Mouse (Mus musculus) adrenal gland, adult (tissue): ENCODE data around the gene Spint5.

Experiments
- DNase-seq, 2 experiments: peaks; one replicate each; pipeline ENCODE4 v3.0.0; 2022 to 2023; ENCODE audit warnings: low spot score in 1 of 2; ENCODE audit not compliant: inconsistent age in 2 of 2

Gene Spint5

GRCm38 (mm10) chr2:164735446-164735845, 20.3 kb downstream of the Spint5 start:
- DNase-seq, result no peak

DNA sequence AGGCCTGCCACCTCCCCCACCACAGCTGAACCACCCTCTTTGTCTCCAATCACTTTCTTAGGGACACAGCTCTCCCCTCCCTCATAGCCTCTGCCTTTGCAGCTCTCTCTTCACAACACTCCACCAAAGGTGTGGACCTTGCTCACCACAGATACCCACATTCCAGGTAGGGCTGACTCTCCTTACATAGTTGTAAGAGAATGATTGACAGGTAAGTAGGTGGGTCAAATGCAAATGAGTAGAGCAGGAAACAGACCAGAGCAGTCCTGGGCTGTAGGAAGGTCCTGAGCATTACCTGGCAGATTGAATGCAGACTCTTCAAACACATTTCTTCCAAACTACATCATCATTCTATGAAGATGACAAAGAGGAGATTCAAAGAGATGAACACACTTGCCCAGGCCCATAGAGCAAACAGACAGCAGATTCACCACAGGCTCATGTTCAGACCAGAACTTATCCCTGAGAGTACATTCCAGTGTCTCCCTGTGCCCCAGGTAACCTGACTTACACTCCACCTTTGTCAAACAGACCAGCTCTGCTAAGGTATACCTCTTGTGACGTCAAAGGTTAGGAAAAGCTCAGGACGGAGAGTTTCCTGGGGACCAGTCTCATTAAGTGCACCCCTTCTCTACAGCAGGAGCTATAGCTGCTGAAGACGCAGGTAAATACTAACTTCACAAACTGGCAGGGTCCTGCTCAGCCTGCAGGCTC, 22.4 kb downstream of the Spint5 start:
- no peak for DNase-seq

DNA sequence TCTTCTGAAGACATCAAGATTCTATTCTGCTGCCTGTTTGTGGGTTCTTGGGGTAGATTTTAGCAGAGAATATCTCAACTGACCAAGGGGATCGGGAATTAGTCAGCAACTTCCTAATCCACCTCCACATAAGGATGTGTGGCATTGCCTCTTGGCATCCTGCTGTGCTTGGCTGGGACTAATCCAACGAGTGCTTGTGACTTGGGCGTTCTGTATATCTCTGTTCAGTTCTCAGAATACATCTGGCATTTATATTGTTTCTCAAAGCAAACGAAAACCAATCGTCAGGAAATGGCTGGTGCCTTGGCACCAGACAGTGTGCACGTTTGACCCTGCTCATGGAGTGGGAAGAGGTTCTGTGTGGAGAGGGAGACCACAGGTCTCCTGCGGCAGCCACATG, 24.8 kb downstream of the Spint5 start:
- DNase-seq, result no peak

GRCm38 (mm10) chr2:164744987-164745386, 29.9 kb downstream of the Spint5 start:
- no peak for DNase-seq

GRCm38 (mm10) chr2:164745843-164746479, 30.9 kb downstream of the Spint5 start, which contains the start of the genes Wfdc3 and Dnttip1:
Gene Wfdc3, minus strand, starts transcription at chr2:164745931.
Gene Dnttip1, plus strand, starts transcription at chr2:164745983.
- peak; percentile 95 to 98 for DNase-seq

GRCm38 (mm10) chr2:164746693-164747092, 31.6 kb downstream of the Spint5 start:
- DNase-seq, result no peak

GRCm38 (mm10) chr2:164748191-164748590, 33.1 kb downstream of the Spint5 start:
- no peak for DNase-seq

- DNase-seq, result peak in 1 of 2 experiments; percentile 79
These were observed 33.9 kb downstream of the Spint5 start for GRCm38 (mm10) chr2:164748991-164749390.

DNA sequence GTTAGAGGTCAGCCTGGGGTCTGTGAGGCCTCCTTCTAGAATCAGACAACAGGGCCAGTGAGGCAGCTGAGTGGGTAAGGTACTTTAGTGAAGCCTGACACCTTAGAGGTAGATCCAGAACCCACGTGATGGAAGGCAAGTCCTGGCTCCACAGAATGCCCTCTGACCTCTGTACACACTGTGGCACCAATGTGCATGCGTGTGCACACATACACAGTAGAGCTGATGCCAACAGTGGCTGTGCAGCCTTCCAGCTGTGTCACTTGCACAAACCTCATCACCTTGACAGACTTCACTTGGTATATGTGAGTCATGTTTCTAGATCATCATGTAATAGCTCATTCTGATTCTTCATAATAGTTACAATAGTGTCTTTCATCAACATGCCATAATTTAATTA, 37.3 kb downstream of the Spint5 start:
- DNase-seq, result peak in 1 of 2 experiments; percentile 59

- DNase-seq, result no peak
These were observed 39.0 kb downstream of the Spint5 start for GRCm38 (mm10) chr2:164754105-164754504.

DNA sequence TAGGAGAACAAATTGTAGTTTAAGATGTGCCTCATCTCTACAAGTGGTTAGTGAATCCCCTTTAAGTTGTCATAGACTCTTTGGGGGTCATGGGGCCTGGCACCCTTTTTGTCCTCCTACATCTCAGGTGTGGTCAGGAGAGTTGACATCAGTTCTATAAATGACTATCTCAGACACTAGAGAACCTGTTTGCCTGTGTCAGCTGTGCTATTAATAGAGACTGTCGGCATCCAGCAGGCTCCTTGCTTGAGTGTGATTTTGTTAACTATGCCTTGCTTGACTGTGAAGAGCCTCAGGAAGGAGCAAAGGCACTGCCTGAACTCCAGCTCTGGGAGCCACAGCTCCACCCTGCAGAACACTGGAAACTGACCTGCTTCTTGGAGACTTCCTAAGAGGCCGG, 39.7 kb downstream of the Spint5 start:
- DNase-seq, result no peak

- DNase-seq, result no peak
These were observed 42.7 kb downstream of the Spint5 start for GRCm38 (mm10) chr2:164757841-164758240.

DNA sequence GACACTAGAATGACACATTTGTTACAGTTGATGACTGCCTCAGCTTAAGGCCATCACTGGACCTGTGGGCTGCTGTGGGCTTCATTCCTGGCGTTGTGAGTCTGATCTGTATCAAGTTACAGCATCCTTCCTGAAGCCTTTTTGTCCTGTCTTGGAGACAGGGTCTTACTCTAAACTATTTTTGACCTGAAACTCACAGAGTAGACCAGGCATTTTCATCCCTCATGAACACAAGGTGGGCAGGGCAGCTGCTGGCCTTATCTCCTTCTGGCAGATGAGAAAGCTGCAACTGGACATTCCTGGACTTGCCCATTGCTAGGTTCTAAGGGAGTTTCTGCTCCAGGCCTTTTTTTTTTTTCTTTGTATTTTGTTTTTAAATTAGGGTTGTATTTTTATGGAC, 43.6 kb downstream of the Spint5 start:
- DNase-seq, result no peak

GRCm38 (mm10) chr2:164760059-164760833, 45.1 kb downstream of the Spint5 start:
- DNase-seq, result no peak

- no peak for DNase-seq
These were observed 46.4 kb downstream of the Spint5 start for GRCm38 (mm10) chr2:164761502-164761901.

DNA sequence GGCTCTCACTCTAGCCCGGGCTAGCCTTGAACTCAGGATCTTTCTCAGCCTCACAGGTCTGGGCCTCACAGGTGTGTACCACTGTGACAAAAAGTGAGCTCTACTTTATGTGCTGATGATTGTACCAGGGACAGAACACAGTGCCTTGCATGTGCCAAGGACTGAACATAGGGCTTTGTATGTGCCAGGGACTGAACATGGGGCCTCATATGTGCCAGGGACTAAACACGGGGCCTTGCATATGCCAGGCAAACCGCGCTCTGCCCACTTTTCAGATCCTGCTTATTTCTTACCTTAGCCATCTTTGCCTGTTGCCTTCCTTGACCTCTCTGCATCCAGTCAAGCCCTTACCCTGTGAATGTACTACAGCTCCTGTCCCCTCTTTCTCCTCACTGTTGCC, 46.9 kb downstream of the Spint5 start:
- no peak for DNase-seq

- no peak for DNase-seq
These were observed 47.5 kb downstream of the Spint5 start for GRCm38 (mm10) chr2:164762593-164762992.

DNA sequence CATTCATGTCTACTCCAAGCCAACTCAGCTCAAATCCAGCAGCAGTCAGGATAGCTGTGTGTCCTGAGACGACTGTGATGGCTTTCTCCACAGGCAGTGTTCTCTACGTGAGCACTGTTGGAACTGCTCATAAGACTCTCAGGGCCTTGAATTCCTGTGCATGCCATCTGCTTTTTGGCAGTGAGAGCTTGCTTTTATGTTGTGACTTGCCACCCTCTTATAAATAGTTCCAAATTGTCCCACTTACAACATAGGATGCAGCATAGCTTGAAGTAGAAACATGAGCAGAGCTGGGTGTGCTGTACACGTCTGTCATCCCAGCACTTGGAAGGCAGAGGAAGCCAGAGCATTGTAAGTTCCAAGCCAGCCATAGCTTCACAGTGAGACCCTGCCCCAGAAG, 50.7 kb downstream of the Spint5 start:
- DNase-seq, result no peak
